Mouse (Mus musculus): ENCODE measurements around the gene Ccdc105.

Gene Ccdc105

DNA sequence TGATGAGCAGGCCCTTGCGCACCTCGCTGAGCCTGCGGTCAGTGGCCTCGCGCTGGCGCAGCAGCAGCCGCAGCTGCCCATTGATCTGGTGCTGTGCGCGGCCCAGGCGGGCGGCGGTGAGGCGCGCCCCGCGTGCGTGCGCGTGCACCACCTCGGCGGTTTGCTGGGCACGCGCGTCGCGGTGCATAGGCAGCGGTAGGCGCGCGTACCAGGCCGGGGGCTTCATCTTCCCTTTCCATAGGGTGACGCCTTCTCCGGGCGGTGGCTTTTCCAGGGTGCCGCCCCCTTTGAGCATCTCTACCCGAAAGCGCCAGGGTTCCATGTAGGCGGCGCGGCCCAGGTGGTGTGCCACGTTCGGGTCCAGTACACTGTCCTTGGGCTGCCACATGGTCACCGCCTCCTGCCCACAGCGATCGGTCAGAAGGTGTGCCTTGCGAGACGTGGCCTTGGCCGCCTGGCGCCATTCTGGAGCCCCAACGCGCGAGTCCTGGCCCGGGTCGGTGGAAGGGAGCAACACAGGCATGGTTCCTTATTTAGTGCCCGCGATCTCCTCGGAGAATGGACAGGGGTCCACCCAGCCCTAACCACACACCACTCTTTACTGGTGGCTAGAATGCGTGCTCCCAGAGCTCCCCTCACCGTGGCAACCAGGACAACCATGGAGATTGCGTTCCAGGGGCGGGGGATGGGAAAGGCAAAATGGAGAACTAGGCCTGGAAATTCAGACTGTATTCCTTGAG is at the start of gene Ccdc105:
Ccdc105 (minus strand) TSS at position 614 of the 740 bp plus-strand sequence.
- no peak for DNase-seq (ENCODE audit: low read depth, low spot score)

DNA sequence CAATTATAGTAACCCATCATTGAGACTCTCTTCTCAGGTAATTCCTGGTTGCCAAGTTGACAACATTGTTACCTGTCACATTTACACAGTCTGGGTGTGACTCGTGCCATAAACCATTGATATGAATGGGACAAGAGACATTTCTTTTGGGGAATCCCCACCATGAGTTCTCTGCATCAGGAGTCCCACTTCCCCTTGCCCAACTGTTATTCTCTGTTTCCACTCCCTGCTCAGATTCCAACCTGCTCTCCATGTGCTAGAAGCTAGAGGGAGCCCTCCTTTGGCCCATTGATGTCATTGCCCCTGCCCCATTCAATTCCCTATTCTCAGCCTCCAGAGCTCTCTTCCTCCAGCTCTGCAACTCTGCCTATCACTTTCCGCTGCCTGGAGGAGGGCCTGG is 48.6 kb upstream of the Ccdc105 start:
- no peak for DNase-seq (ENCODE audit: low read depth, low spot score)

- no peak for DNase-seq (ENCODE audit: low read depth, low spot score)
Observed at GRCm38 (mm10) chr10:78790561-78790960, 37.7 kb upstream of the Ccdc105 start.

GRCm38 (mm10) chr10:78787566-78788087 is 34.8 kb upstream of the Ccdc105 start:
- peak; percentile 75 for DNase-seq (ENCODE audit: low read depth, low spot score)

DNA sequence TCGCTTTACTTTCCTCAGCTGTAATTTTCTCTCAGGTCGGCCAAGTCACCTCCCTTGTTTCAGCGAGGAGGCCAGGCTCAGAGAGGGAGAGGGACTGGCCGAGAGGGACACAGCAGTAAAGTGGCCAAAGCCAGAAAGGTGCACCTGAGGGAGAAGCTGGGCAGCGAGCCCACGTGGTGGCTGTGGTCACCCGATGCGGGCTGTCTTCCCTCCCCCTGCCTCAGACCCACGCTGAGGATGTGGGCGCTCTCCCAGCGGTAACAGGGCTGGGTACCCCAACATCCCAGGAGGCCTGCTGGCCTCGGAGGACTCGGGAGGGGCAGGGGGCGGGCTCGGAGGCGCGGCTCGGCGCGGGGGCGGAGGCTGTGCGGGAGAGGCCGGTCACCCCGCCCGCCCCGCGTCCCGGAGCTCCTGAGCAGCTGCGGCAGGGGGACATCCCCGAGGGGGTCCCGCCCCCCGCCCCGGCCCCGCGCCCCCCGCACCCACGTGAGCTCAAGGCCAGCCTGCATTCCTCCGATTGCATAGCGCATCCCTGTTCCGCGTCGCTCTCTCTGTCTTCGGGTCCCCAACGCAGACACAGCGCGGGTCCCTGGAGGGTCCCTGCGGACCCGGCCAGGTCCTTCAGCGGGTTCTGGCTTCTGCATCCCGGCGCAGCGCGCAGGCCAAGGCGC is 27.3 kb upstream of the Ccdc105 start, which contains the start of gene Slc1a6:
Slc1a6 (plus strand) TSS at position 516 of the 671 bp plus-strand sequence.
- no peak for DNase-seq (ENCODE audit: low read depth, low spot score)

DNA sequence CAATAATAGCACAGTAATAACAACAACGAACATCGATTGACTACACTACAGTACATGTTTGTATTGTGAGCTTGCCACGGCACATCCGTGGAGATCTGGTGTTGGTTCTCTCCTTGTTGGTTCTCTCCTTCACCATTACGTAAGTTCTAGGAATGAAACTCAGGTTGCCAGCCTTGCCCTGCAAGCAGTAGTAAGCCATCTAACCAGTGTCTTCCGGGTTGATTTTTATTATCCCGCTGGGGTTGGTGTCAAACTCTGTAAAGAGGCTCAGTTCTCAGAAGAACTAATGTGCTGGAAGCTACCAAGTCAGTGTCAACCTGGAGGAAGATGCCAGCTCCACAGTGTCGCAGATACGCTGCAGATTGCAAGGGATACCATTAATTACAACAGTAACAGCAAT is 26.7 kb upstream of the Ccdc105 start:
- no peak for DNase-seq (ENCODE audit: low read depth, low spot score)

GRCm38 (mm10) chr10:78775830-78776229 is 23.0 kb upstream of the Ccdc105 start:
- no peak for DNase-seq (ENCODE audit: low read depth, low spot score)

DNA sequence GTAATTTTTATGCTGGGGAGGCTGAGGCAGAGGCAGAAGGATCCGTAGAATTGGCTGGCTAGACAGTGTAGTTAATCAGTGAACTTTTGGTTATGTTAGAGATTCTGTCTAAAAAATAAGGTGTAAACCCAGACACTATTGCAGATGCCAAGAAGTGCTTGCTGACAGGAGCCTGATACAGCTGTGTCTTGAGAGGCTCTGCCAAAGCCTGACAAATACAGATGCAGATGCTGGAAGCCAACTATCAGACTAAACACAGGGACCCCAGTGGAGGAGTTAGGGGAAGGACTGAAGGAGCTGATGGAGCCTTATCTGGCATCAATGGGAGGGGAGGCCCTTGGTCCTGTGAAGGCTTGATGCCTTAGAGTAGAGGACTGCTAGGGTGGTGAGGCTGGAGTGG is 12.7 kb upstream of the Ccdc105 start:
- DNase-seq (ENCODE audit: low read depth, low spot score): no peak

GRCm38 (mm10) chr10:78756021-78756420 is 3.2 kb upstream of the Ccdc105 start:
- DNase-seq (ENCODE audit: low read depth, low spot score): peak; percentile 4

- no peak for DNase-seq (ENCODE audit: low read depth, low spot score)
Observed at GRCm38 (mm10) chr10:78748946-78749345, 3.9 kb downstream of the Ccdc105 start.

GRCm38 (mm10) chr10:78748161-78748560 is 4.7 kb downstream of the Ccdc105 start:
- no peak for DNase-seq (ENCODE audit: low read depth, low spot score)

DNA sequence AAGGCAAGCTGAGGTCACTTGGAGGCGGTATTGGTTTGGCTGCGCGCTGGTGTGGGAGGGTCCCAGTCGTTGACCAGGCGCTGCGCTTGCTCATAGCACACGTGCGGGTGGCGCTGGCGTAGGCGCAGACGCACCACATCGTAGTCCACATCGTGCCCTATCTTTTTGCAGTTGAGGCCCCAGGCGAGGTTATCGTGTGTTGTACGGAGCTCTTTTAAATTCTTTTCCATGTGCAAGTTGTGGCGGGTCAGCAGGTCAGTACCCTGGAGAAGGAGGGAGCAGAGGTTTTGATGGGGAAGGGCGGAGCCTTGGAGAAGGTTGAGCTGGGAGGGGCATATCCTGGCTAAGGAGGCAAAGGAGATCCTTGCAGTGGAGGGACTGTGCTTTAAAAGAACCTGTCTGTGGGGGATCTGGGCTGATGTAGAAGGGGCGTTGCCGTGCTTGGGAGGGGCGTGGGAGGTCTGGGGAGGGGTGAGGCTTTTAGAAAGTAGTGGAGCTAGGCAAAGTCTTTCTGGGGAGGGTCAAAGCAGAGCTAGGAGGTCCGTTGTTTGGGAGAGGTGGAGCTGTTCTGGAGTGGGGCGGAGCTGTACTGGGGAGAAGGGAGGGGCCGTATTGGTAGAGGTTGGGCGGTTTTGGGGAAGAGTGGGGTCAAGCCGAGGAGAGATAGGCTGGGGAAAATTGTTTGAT is 5.7 kb downstream of the Ccdc105 start:
- DNase-seq (ENCODE audit: low read depth, low spot score): no peak

DNA sequence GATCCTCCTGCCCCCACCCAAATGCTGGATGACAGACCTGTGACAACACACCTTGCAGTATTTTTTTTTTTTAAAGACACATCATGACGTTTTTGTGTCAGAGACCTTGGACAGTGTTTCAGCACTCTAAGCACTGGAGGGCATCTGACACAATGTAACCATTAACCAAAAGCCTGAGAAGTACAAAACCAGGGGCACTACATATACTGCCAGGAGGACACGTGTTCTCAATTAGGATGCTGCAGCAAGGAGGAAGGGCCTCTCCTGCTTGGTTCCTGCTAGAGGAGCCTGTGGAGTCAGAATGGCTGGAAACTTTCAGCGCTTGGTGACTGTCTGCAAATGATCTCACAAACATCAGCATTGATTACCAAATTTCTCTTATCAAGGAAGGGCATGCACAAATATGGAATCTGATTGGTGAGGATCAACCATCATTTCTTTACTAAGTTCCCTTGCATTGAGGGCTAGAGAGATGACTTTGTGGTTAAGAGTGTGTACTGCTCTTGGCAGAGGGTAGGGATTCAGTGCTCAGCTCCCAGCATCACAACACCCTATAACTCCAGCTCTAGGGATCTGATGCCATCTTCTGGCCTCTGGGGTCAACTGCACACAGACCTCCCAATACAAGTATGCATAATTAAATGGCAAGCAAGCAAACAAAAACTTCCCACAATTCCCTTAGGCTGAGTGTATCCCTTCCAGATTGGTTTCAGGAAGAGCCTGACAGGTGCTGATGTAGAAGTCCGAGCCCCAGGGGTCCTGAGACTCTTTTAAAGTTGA is 7.2 kb downstream of the Ccdc105 start:
- DNase-seq (ENCODE audit: low read depth, low spot score): no peak

GRCm38 (mm10) chr10:78743721-78744120 is 9.1 kb downstream of the Ccdc105 start:
- no peak for DNase-seq (ENCODE audit: low read depth, low spot score)

DNA sequence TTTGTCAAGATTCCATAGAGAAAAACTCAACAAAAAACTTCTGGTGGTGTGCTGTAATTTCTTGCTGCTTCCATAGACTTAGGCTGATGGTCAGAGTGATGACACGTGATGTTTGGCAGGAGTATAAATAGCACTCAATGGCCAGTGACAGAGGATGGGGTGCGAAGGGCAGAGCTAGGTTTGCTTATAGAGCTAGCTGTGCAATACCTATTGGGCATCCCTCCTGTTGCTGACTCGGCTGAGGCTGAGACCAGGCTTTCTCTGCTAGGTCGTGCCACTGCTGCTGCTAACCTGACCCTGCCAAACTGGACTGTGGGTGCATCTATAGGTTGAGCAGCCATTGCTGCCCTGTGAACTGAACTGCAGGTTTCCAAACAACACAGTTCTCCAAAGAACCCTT is 13.0 kb downstream of the Ccdc105 start:
- no peak for DNase-seq (ENCODE audit: low read depth, low spot score)

DNA sequence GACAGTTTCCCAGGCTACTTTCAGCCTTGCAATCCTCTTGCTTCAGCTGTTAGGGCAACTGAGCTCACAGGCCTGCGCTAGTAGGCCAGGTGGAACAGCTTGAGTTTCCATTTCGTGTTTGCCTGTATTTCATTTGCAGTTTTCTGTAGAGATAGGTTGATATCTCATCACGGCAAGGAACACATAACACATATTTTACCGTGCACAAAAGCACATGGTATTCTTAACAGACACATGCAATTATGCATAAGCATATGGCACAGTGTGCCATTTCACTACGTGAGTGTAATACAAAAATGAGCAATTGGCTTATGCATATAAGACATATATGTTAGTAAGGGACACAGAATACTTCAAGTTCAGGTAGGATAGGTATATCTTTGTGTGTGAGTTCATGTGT is 25.0 kb downstream of the Ccdc105 start:
- DNase-seq (ENCODE audit: low read depth, low spot score): no peak

DNA sequence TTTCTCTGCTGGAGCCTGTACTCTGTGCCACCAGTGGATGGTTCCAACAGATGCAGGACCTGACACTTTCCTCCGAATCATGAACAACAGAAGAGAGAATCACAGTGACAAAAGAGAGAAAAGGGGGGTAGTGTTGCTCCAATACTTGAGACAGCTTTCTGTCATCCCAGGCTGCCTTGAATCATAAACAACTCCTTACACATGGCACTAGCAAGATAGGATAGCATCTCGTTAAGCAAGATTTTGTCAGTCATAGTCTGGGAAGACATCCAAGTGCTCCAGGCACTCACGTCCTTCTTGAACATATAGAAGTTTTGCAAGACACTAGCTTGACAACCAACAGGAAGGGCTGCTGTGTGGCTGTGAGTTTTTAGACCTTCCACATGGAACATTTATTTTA is 25.8 kb downstream of the Ccdc105 start:
- DNase-seq (ENCODE audit: low read depth, low spot score): no peak

DNA sequence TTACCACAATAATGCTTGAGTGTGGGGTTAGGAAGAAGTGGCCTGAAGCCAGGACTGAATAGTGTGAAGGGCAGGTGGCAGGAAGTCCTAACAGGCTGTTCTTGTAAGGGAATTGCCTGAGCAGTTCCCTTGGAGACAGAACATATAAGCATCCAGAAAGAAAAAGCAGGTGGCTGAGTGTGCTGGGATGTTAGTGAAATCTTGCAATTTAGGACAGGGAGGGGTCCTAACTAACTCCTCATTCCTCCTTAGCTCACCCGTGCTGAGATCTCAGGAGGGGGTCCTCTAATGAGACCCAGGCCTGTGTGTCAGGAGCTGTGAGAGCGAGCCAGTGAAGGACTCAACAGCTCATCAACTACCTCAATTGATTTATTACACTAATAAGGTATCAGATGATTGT is 29.4 kb downstream of the Ccdc105 start:
- DNase-seq (ENCODE audit: low read depth, low spot score): no peak

DNA sequence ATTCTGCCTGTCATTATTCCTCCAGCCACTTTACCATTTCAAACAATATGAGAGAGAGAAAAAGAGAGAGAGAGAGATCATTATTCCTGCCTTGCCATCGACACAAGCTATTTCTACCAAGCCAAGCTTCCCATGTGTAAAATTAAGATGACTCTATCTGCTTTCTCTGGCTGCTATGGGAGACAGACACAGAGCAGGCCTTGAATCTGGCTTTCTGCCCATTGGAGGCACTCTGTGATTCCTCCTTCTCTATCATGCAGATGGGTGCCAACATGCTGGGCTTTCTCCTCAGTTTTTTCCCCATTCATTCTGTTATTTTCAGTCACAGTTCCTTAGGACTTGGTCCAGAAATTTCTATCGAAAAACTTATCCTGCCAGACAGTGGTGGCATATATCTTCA is 30.2 kb downstream of the Ccdc105 start:
- no peak for DNase-seq (ENCODE audit: low read depth, low spot score)

GRCm38 (mm10) chr10:78722036-78722435 is 30.8 kb downstream of the Ccdc105 start:
- DNase-seq (ENCODE audit: low read depth, low spot score): no peak

GRCm38 (mm10) chr10:78718056-78718455 is 34.8 kb downstream of the Ccdc105 start, which contains the start of gene Casp14:
TSS of gene Casp14 (minus strand) at chr10:78718294.
- DNase-seq (ENCODE audit: low read depth, low spot score): no peak

Measured in skeletal muscle tissue, adult 2 months (tissue).